Mouse (Mus musculus) testis, postnatal 10 days (tissue): ENCODE data around the gene Zfand3.

Experiments used
- DNase-seq: peaks from one replicate; pipeline ENCODE4 v3.0.0; 2021; ENCODE audit warnings: low spot score

The Zfand3 gene

GRCm38 (mm10) chr17:30110678-30111077 lies 106.1 kb downstream of the Zfand3 start:
- DNase-seq, result no peak

- no peak for DNase-seq
Observed at GRCm38 (mm10) chr17:30111556-30111955, 107.0 kb downstream of the Zfand3 start.

GRCm38 (mm10) chr17:30112080-30112479 lies 107.5 kb downstream of the Zfand3 start:
- DNase-seq, result no peak

GRCm38 (mm10) chr17:30112555-30113305 lies 108.2 kb downstream of the Zfand3 start:
- DNase-seq, result no peak

- no peak for DNase-seq
Observed at GRCm38 (mm10) chr17:30114761-30115160, 110.2 kb downstream of the Zfand3 start.

GRCm38 (mm10) chr17:30116226-30116625 lies 111.7 kb downstream of the Zfand3 start:
- no peak for DNase-seq

- DNase-seq, result no peak
Observed at GRCm38 (mm10) chr17:30118036-30118435, 113.5 kb downstream of the Zfand3 start.

- DNase-seq, result no peak
Observed at GRCm38 (mm10) chr17:30122278-30122677, 117.7 kb downstream of the Zfand3 start.

GRCm38 (mm10) chr17:30128456-30128855 lies 123.9 kb downstream of the Zfand3 start:
- no peak for DNase-seq

- no peak for DNase-seq
Observed at GRCm38 (mm10) chr17:30129220-30129619, 124.7 kb downstream of the Zfand3 start.

- DNase-seq, result no peak
Observed at GRCm38 (mm10) chr17:30130326-30130725, 125.8 kb downstream of the Zfand3 start.

GRCm38 (mm10) chr17:30133641-30134040 lies 129.1 kb downstream of the Zfand3 start:
- no peak for DNase-seq

- DNase-seq, result no peak
Observed at GRCm38 (mm10) chr17:30134955-30135735, 130.6 kb downstream of the Zfand3 start.

GRCm38 (mm10) chr17:30135890-30136289 lies 131.4 kb downstream of the Zfand3 start:
- DNase-seq, result no peak

- DNase-seq, result no peak
Observed at GRCm38 (mm10) chr17:30136684-30137083, 132.2 kb downstream of the Zfand3 start.

- DNase-seq, result no peak
Observed at GRCm38 (mm10) chr17:30137115-30137514, 132.6 kb downstream of the Zfand3 start.

GRCm38 (mm10) chr17:30144114-30144513 lies 139.6 kb downstream of the Zfand3 start:
- DNase-seq, result no peak

GRCm38 (mm10) chr17:30145596-30146149 lies 141.1 kb downstream of the Zfand3 start:
- no peak for DNase-seq

- no peak for DNase-seq
Observed at GRCm38 (mm10) chr17:30146555-30146954, 142.0 kb downstream of the Zfand3 start.

- no peak for DNase-seq
Observed at GRCm38 (mm10) chr17:30147897-30148296, 143.4 kb downstream of the Zfand3 start.

- DNase-seq, result peak; percentile 30
Observed at GRCm38 (mm10) chr17:30148320-30148719, 143.8 kb downstream of the Zfand3 start.

- DNase-seq, result peak; percentile 15
Observed at GRCm38 (mm10) chr17:30149911-30150310, 145.4 kb downstream of the Zfand3 start.

GRCm38 (mm10) chr17:30154144-30154543 lies 149.6 kb downstream of the Zfand3 start:
- no peak for DNase-seq
